Mouse (Mus musculus) intestine, embryonic 14.5 days (tissue): ENCODE measurements around the gene Rreb1. TPM values are rescaled to one million over a fixed set of nuclear protein-coding genes. Genes with fewer than 3 reads are reported as not detected.

Source experiments
- ATAC-seq: fragments of 200-750 bp; cut with Nextera tagmentation; replicated peaks from 2 replicates; pipeline ENCODE4 v1.8.0; 2017; ENCODE audit warnings: low read depth, moderate number of reproducible peaks, moderate TSS enrichment, moderate library complexity; ENCODE audit not compliant: low FRiP score, low TSS enrichment
- DNase-seq: peaks from one replicate; pipeline ENCODE4 v3.0.0-alpha.2; 2018; ENCODE audit warnings: low spot score
- H3K27ac ChIP-seq: fragments of 300-500 bp; sonication (generic); 2 replicates; pipeline ENCODE4 v1.5.1; 2014; ENCODE audit warnings: low read depth, mild to moderate bottlenecking, control low read depth
- H3K27me3 ChIP-seq: fragments of 300-500 bp; sonication (generic); replicated peaks from 2 replicates; pipeline ENCODE4 v1.6.1; 2014; ENCODE audit warnings: low read length, control low read depth; ENCODE audit not compliant: control insufficient read depth, insufficient read depth
- H3K36me3 ChIP-seq: fragments of 300-500 bp; sonication (generic); 2 replicates; pipeline ENCODE4 v1.6.1; 2014; ENCODE audit warnings: low read length, control low read depth; ENCODE audit not compliant: control insufficient read depth, insufficient read depth
- H3K4me1 ChIP-seq: fragments of 300-500 bp; sonication (generic); replicated peaks from 2 replicates; pipeline ENCODE4 v1.6.1; 2014; ENCODE audit warnings: low read length, control low read depth, mixed read lengths; ENCODE audit not compliant: control insufficient read depth, insufficient read depth
- H3K4me2 ChIP-seq: fragments of 300-500 bp; sonication (generic); 2 replicates; pipeline ENCODE4 v1.6.1; 2014; ENCODE audit warnings: low read length
- H3K4me3 ChIP-seq: fragments of 300-500 bp; sonication (generic); 2 replicates; pipeline ENCODE4 v1.5.1; 2014; ENCODE audit warnings: low read depth, low read length, control low read depth, mixed read lengths
- H3K9ac ChIP-seq: fragments of 300-500 bp; sonication (generic); 2 replicates; pipeline ENCODE4 v1.6.1; 2014; ENCODE audit warnings: mild to moderate bottlenecking, low read length
- H3K9me3 ChIP-seq: fragments of 300-500 bp; sonication (generic); 2 replicates; pipeline ENCODE4 v1.6.1; 2016; ENCODE audit warnings: low read length, control low read depth; ENCODE audit not compliant: control insufficient read depth
- WGBS: fragments of 180-500 bp; shearing (Covaris S2); extraction: QIAGEN DNeasy Blood & Tissue Kit; methylation state at CpG from one replicate; pipeline ENCODE4 v1.1.7; 2014; 5-methylcytosine and 5-hydroxymethylcytosine counted together
- polyA plus RNA-seq: library from polyadenylated mRNA; unstranded; fragments of >200 nt; fragmentation: Nextera tagmentation; extraction: Ambion mirVana; gene quantifications from 2 replicates; pipeline ENCODE4 v1.2.1, GENCODE M21; 2014

Rreb1 gene
- polyA plus RNA-seq, 1 experiment from 2014 or later, result 20.3 TPM

DNA sequence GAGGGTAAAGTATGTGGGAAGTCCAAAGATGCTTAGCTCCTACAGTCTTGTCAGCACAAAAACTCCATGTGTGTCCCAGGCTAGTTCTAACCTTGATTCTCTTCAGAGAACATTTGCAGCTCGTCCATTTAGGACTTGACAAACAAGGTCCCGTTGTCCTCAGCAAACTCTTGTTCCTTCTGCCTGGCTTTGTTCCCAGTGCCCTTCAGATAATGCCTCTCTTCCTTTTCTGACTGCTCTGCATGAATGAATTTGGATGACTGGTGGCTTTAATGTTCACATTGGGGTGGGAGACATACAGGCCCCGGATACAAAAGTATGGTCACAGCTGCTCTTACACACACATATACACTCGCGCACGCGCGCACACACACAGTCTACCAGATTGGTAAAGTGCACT, 156.7 kb downstream of the Rreb1 start:
- H3K36me3 ChIP-seq, result peaks cover 70% of the 10 kb centered on the region
- H3K9me3 ChIP-seq, result no peaks in the 10 kb centered on the region
- no peak overlapping the region for H3K27ac ChIP-seq
- H3K27me3 ChIP-seq, result no peaks in the 10 kb centered on the region
- H3K9ac ChIP-seq, result no peak overlapping the region
- H3K4me3 ChIP-seq, result no peak overlapping the region
- H3K4me1 ChIP-seq, result no peaks in the 10 kb centered on the region
- DNase-seq, result no peak
- ATAC-seq, result no peak
- no peak overlapping the region for H3K4me2 ChIP-seq
- WGBS, result 83% methylated on average over 8 of the region's 8 CpGs

DNA sequence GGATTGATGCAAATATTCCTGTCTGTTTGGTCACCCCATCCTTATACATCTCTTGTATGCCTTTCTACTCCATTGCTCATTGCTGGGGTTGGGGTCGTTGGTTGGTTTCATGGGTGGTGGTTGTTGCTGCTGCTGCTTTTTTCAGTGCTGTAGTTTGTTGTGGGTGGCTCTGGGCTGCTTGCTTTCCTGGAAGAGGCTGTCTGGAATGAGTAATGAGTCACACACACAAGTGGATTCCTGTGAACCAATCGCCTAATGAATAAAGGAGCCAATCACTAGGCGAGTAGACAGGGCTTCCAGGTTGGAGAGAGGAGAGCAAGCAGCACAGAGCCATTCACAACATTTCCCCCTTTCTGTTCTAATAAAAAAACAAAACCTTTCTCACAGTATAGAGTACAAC, 158.2 kb downstream of the Rreb1 start:
- Histone ChIP-seq H3K4me1 (no peaks in the 10 kb centered on the region), H3K27ac (no peak overlapping the region), H3K9ac (no peak overlapping the region), H3K9me3 (no peaks in the 10 kb centered on the region), H3K4me3 (no peak overlapping the region), H3K4me2 (no peak overlapping the region), H3K27me3 (no peaks in the 10 kb centered on the region), H3K36me3 (peaks cover 56% of the 10 kb centered on the region)
- no peak for ATAC-seq
- no peak for DNase-seq
- 89% methylated on average over 3 of the region's 3 CpGs for WGBS

DNA sequence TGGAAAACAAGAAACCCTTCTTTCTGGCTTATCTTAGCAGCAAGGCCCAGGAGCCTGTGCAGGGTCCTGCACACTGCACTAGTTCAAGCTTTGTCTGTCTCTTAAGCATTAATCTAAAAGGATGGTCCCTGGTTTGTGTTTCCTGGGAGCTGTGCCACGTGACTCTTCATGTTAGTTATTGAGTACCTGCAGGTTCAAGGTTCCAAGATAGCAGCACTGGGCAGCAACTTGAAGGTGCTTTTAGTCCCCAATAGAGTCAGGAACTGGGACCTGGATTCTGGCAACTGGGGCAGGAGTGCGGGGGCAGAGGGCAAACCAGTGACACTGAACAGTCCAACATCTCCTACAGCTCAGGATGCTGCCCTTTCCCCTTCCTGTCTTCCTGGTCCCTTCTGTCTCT, 162.0 kb downstream of the Rreb1 start:
- no peak for DNase-seq
- Histone ChIP-seq H3K4me3 (no peak overlapping the region), H3K27me3 (no peaks in the 10 kb centered on the region), H3K9ac (no peak overlapping the region), H3K36me3 (peaks cover 19% of the 10 kb centered on the region), H3K4me1 (no peaks in the 10 kb centered on the region), H3K4me2 (no peak overlapping the region), H3K27ac (no peak overlapping the region), H3K9me3 (no peaks in the 10 kb centered on the region)
- 58% methylated on average over 2 of the region's 2 CpGs for WGBS
- no peak for ATAC-seq

DNA sequence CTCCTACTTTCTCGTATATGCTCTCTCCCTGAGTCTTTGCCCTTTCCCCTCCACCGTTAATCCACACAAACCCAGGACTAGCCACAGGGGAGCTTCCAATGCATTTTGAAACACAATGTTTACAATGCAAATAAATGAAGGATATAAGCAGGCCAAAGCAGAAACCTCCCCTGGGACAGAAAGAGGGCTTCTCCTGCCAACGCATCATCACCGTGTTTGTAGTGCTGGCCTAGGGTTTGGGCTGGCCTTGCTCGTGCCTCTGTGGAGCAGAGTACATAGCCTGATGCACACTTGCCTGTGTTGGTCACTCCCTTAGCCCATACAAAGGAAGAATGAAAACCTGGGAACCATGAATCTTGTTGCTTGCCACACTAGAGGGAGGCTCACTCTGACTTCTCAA, 162.4 kb downstream of the Rreb1 start:
- no peak overlapping the region for H3K4me2 ChIP-seq
- ATAC-seq, result no peak
- peaks cover 15% of the 10 kb centered on the region for H3K36me3 ChIP-seq
- no peaks in the 10 kb centered on the region for H3K9me3 ChIP-seq
- H3K27ac ChIP-seq, result no peak overlapping the region
- H3K9ac ChIP-seq, result no peak overlapping the region
- no peak for DNase-seq
- no peaks in the 10 kb centered on the region for H3K4me1 ChIP-seq
- WGBS, result 56% methylated on average over 5 of the region's 5 CpGs
- no peak overlapping the region for H3K4me3 ChIP-seq
- H3K27me3 ChIP-seq, result no peaks in the 10 kb centered on the region

DNA sequence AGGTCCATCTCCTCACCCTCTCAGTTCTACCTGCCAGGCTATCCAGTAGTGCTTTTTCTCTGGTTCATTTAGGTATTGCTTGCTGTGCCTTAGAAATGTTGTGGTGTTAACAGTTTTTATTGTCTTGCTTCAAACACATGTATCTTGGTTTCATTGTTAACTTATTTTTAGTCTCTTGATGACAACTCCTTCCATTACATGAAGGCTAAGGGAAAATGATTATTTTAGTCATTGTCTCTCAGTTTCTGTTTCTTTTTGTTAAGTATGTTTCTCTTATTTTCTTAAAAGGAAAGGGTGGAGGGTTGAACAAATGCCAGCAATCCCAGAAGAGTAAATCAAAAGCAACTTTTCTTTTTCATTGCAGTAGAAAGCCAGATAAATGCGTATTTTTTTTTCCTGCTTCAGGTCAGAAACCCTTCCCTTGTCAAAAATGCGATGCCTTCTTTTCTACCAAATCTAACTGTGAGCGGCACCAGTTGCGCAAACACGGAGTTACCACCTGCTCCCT, 163.0 kb downstream of the Rreb1 start:
- Histone ChIP-seq H3K9ac (no peak overlapping the region), H3K4me3 (no peak overlapping the region), H3K4me2 (no peak overlapping the region), H3K27ac (no peak overlapping the region), H3K4me1 (no peaks in the 10 kb centered on the region), H3K36me3 (peaks cover 16% of the 10 kb centered on the region), H3K9me3 (no peaks in the 10 kb centered on the region), H3K27me3 (no peaks in the 10 kb centered on the region)
- no peak for DNase-seq
- no peak for ATAC-seq
- 83% methylated on average over 5 of the region's 5 CpGs for WGBS

DNA sequence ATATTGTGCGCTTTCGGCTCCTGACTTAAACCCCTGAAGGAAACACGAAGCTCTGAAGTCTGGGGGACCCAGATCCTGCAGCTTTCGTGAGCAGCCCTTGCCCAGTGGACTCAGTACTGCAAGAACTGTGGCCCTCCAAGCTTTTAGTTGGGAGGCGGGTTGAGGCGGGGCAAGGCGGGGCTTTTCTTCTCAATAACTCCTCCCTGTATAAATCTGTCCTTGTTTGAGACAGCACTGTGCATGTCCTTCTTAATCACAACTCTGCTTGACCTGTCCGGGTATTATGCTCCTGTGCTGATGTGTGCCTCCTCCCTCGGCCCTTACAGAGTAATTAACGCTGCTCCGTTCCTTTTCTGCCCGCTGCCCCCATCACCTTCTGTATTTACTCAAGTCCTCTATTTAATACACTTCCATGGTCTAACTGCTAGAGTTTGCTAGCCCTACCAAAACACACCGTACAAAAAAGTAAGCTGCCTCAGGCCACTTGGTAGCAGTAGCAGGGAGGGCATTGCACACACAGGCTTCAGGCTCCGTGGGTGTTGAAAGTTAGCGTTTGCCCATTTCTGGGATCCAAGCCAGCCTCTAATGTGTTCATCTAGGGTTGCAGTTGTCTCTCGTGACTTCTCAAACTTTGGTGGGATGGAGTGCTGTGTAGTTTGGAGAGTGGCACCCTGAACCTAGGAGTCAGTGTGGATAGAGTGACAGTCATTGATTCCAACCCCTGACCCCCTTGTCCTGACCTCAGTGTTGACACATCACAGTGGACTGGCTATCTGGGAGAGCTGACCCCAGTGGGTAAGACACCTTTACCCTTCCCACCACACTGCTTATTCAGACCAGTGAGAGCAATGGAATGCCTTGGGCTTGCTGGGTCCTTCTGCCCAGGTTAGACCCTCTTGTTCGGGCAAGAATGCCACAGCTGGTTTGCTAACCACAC, 164.0 kb downstream of the Rreb1 start:
- Histone ChIP-seq H3K4me1 (no peaks in the 10 kb centered on the region), H3K27me3 (no peaks in the 10 kb centered on the region), H3K27ac (no peak overlapping the region), H3K9me3 (no peaks in the 10 kb centered on the region), H3K9ac (no peak overlapping the region), H3K4me3 (no peak overlapping the region), H3K36me3 (peaks cover 16% of the 10 kb centered on the region), H3K4me2 (no peak overlapping the region)
- ATAC-seq (no peak), DNase-seq (no peak)
- 73% methylated on average over 17 of the region's 17 CpGs for WGBS

DNA sequence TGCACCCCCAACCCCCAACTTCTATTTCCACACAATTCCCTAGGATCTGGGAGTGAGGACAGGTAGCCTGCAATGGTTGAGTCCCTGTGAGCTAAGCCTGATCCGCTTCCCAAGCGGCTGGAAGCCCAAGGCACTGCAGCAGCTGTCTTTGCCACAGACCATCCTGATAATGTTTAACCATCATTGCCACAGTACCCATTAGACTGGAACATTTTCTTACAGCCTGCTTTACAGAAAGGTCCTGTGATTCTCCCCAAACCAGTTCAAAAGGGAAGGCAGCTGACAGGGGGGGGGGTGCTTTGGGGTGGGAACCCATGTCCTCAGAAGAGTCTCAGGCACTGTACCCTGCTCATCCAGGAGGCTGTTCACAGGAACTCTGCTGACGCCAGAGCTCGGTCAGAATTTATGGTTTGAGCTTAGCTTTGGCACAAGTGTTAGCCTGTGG, 164.7 kb downstream of the Rreb1 start:
- no peak for ATAC-seq
- no peak for DNase-seq
- Histone ChIP-seq H3K27me3 (no peaks in the 10 kb centered on the region), H3K9ac (no peak overlapping the region), H3K4me2 (no peak overlapping the region), H3K9me3 (no peaks in the 10 kb centered on the region), H3K4me1 (no peaks in the 10 kb centered on the region), H3K4me3 (no peak overlapping the region), H3K36me3 (peaks cover 22% of the 10 kb centered on the region), H3K27ac (no peak overlapping the region)
- WGBS, result 50% methylated on average over 4 of the region's 4 CpGs

DNA sequence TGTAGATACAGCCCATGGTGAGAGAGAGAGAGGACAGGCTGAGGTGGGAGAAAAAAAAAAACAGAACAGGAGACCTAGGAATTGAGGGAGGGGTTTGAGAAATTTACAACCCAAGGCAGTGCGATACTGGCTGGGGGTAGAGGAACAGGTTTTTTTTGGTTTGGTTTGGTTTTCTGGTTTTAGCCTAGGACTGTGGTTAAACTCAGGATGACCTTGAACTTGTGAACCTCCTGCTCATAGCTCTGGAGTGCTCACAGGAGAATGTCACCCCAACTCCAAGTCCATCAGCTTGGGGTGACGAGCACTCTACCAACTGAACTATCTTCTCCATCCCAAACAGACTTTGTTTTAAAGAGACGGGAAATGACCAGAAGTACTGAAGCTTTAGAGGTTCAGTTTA, 165.3 kb downstream of the Rreb1 start:
- peaks cover 27% of the 10 kb centered on the region for H3K36me3 ChIP-seq
- ATAC-seq (no peak), DNase-seq (no peak)
- H3K27ac ChIP-seq, result no peak overlapping the region
- H3K4me2 ChIP-seq, result no peak overlapping the region
- no peak overlapping the region for H3K4me3 ChIP-seq
- no peaks in the 10 kb centered on the region for H3K9me3 ChIP-seq
- H3K9ac ChIP-seq, result no peak overlapping the region
- no peaks in the 10 kb centered on the region for H3K4me1 ChIP-seq
- 76% methylated on average over 3 of the region's 3 CpGs for WGBS
- H3K27me3 ChIP-seq, result no peaks in the 10 kb centered on the region

DNA sequence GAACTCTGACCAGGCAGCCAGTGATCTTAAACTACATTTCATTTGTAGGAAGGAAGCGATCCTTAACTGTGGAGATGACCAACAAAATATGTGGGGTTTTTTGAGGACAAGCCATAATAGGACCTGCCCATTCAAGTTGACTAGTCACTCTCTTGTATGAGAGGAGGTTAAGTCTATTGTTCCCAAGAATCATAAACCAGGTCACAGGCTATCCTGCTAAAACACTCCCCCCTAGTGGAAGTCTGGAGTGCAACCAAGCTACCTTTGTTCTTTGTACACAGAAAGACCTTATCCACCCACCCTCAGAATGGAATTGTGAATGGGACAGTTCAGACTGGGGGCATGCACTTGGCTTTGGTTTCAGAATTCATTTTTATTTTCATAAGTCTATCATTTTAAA, 166.1 kb downstream of the Rreb1 start:
- no peak for DNase-seq
- Histone ChIP-seq H3K36me3 (peaks cover 33% of the 10 kb centered on the region), H3K27ac (no peak overlapping the region), H3K27me3 (no peaks in the 10 kb centered on the region), H3K9ac (no peak overlapping the region), H3K4me3 (no peak overlapping the region), H3K4me1 (no peaks in the 10 kb centered on the region), H3K9me3 (no peaks in the 10 kb centered on the region), H3K4me2 (no peak overlapping the region)
- 84% methylated on average over 1 of the region's 1 CpGs for WGBS
- no peak for ATAC-seq
